14 mouse cellular contexts compared by ENCODE assay signal in the genomic region with DNA sequence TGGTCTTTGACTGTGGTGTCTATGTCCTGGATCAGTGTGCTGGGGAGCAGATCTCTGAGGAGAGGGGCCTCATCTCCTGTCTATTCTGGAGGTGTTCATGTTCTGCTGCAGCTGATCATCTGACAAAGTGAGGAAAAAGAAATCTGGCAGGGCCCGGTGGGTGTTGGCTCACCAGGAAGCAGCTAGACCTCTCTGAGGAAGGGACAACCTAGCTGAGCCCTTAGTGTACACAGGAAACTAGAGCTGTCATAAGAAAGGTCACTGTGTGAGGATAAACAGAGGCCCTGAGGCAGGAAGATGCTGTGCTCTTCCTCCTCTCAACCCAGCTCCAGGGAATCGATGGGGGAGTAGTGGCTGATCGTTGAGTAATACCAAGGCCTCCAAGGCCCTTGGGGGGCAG. TPM values are rescaled to one million over a fixed set of nuclear protein-coding genes. Genes with fewer than 3 reads are reported as not detected.
A peak's percentile ranks its signal among the peaks of the same experiment; 100 is the strongest.
DNase-seq lines count a peak whose midpoint lies in the region; ATAC-seq and TF ChIP-seq lines count a peak whose summit lies in the region.
"Had no signal": no experiment of that assay in that cellular context is flagged by ENCODE, and none has a peak within 500 bp of the region (broad histone marks: within the 10 kb centered on the region; RNA-seq: fewer than 3 reads in every experiment).

No protein-coding gene starts in this region.

- H3K9ac ChIP-seq in hindbrain, postnatal 0 days (replicated peaks; ENCODE audit: low read length): no peak overlapping the region
- H3K9ac ChIP-seq: intestine, embryonic 15.5 days; neural tube, embryonic 13.5 days had no signal

- H3K27ac ChIP-seq in hindbrain, postnatal 0 days: no peak overlapping the region
- H3K27ac ChIP-seq: intestine, embryonic 15.5 days; neural tube, embryonic 13.5 days had no signal

- peak; percentile 37 to 67 for DNase-seq in adrenal gland, adult (ENCODE audit: inconsistent age in 2 of 2, low spot score in 1 of 2)
- no peak for DNase-seq in adrenal gland, postnatal 10 days
- peak; percentile 47 for DNase-seq in kidney, adult 9 months
- no peak for DNase-seq in kidney, postnatal 4 days
- DNase-seq in induced T-regulatory cell, adult 2 months (ENCODE audit: low read depth): peak; percentile 61
- DNase-seq in lung, postnatal 36 days: peak; percentile 75
- DNase-seq in ovary, adult 18-20 months (ENCODE audit: low spot score): no peak
- DNase-seq in hindbrain, postnatal 0 days (ENCODE audit: low spot score): no peak
- DNase-seq: adrenal gland, postnatal 25 days; cerebellum, postnatal 14 days; gastrocnemius, postnatal 10 days had no signal

- no peak overlapping the region for H3K4me2 ChIP-seq in hindbrain, postnatal 0 days (ENCODE audit: low read depth, low read length)
- H3K4me2 ChIP-seq: intestine, embryonic 15.5 days; neural tube, embryonic 13.5 days had no signal

- no peak for ATAC-seq in hindbrain, postnatal 0 days
- ATAC-seq: intestine, embryonic 15.5 days had no signal

- H3K27me3 ChIP-seq in hindbrain, postnatal 0 days (ENCODE audit: insufficient read depth, low read length): no peaks in the 10 kb centered on the region
- H3K27me3 ChIP-seq: intestine, embryonic 15.5 days; neural tube, embryonic 13.5 days had no signal

- WGBS in hindbrain, postnatal 0 days: 79% methylated on average over 3 of the region's 3 CpGs

- H3K4me1 ChIP-seq in hindbrain, postnatal 0 days (ENCODE audit: insufficient read depth, low read length): no peaks in the 10 kb centered on the region; the same call in 1 of the 2 replicates

- no peak overlapping the region for H3K4me3 ChIP-seq in hindbrain, postnatal 0 days (ENCODE audit: low read length)
- H3K4me3 ChIP-seq: erythroblast, embryonic 14.5 days; intestine, embryonic 15.5 days; neural tube, embryonic 13.5 days had no signal

- H3K9me3 ChIP-seq in hindbrain, postnatal 0 days (ENCODE audit: low read length): no peaks in the 10 kb centered on the region
- H3K9me3 ChIP-seq: intestine, embryonic 15.5 days; neural tube, embryonic 13.5 days had no signal

- TF ChIP-seq CTCF in hindbrain, postnatal 0 days (IDR thresholded peaks at IDR 0.05; ENCODE audit: low read depth): no peak

- H3K36me3 ChIP-seq in hindbrain, postnatal 0 days (ENCODE audit: insufficient read depth, low read length): no peaks in the 10 kb centered on the region
- H3K36me3 ChIP-seq: intestine, embryonic 15.5 days had no signal

RNA-seq across cellular contexts. Expression of a gene that starts 25.6 kb away (rescaled TPM):
- total RNA-seq in adrenal gland, postnatal 10 days (2021): 10 to 100 TPM; 79.1 to 94.7 TPM
- 75.3 and 80.4 TPM in 2 replicates for total RNA-seq in hindbrain, postnatal 0 days (2014; rRNA removed)
- polyA plus RNA-seq in hindbrain, postnatal 0 days (2015; fragmentation: Nextera tagmentation; extraction: Ambion mirVana): 53.5 and 58.6 TPM in 2 replicates

RNA-seq across cellular contexts. Expression of a gene that starts 38.6 kb away (rescaled TPM):
- total RNA-seq in adrenal gland, postnatal 10 days (2021): 10 to 100 TPM; 14.8 to 21.1 TPM
- 37.1 and 46.7 TPM in 2 replicates for total RNA-seq in hindbrain, postnatal 0 days (2014; rRNA removed)
- 38.6 and 44.5 TPM in 2 replicates for polyA plus RNA-seq in hindbrain, postnatal 0 days (2015; fragmentation: Nextera tagmentation; extraction: Ambion mirVana)

RNA-seq across cellular contexts. Expression of a gene that starts 59.8 kb away (rescaled TPM):
- total RNA-seq in adrenal gland, postnatal 10 days (2021): 10 to 100 TPM; 30.3 to 30.4 TPM
- total RNA-seq in hindbrain, postnatal 0 days (2014; rRNA removed): 50.2 and 61.3 TPM in 2 replicates
- polyA plus RNA-seq in hindbrain, postnatal 0 days (2015; fragmentation: Nextera tagmentation; extraction: Ambion mirVana): 59.2 and 65.8 TPM in 2 replicates

Comparison
In these comparisons a context has a peak if more than half of its experiments do, and no peak if none do; other contexts are left out.
1. DNase-seq: peak in adrenal gland, adult (2 of 2), kidney, adult 9 months (single experiment), induced T-regulatory cell, adult 2 months (single experiment) and lung, postnatal 36 days (single experiment); none in adrenal gland, postnatal 10 days (single experiment), kidney, postnatal 4 days (0 of 2), ovary, adult 18-20 months (single experiment) and hindbrain, postnatal 0 days (single experiment).